Mouse (Mus musculus) limb, embryonic 10.5 days (tissue): Measurements from ENCODE around the gene Camkk1. TPM values are rescaled to one million over a fixed set of nuclear protein-coding genes. Genes with fewer than 3 reads are reported as not detected.
A peak's percentile ranks its signal among the peaks of the same experiment; 100 is the strongest.

Experiments
- DNase-seq: peaks from one replicate; pipeline ENCODE4 v3.0.0-alpha.2; 2017; ENCODE audit warnings: low spot score
- H3K27ac ChIP-seq: fragments of 300-500 bp; sonication (generic); 2 replicates; pipeline ENCODE4 v1.5.1; 2016; ENCODE audit warnings: mild to moderate bottlenecking
- H3K27me3 ChIP-seq: fragments of 300-500 bp; sonication (generic); 2 replicates; pipeline ENCODE4 v1.6.1; 2016; ENCODE audit warnings: low read depth, mild to moderate bottlenecking; ENCODE audit not compliant: poor library complexity, severe bottlenecking
- H3K36me3 ChIP-seq: fragments of 300-500 bp; sonication (generic); 2 replicates; pipeline ENCODE4 v1.6.1; 2016; ENCODE audit warnings: mild to moderate bottlenecking, moderate library complexity
- H3K4me1 ChIP-seq: fragments of 300-500 bp; sonication (generic); 2 replicates; pipeline ENCODE4 v1.6.1; 2016
- H3K4me3 ChIP-seq: fragments of 300-500 bp; sonication (generic); 2 replicates; pipeline ENCODE4 v1.5.1; 2016; ENCODE audit warnings: mild to moderate bottlenecking, moderate library complexity
- H3K9me3 ChIP-seq: fragments of 300-500 bp; sonication (generic); replicated peaks from 2 replicates; pipeline ENCODE4 v1.6.1; 2016; ENCODE audit warnings: mild to moderate bottlenecking
- WGBS: fragments of 180-500 bp; shearing (Covaris S2); methylation state at CpG from one replicate; pipeline ENCODE4 v1.1.7; 2016; 5-methylcytosine and 5-hydroxymethylcytosine counted together
- polyA plus RNA-seq: library from polyadenylated mRNA; unstranded; fragments of >200 nt; fragmentation: Nextera tagmentation; extraction: Ambion mirVana; gene quantifications from 2 replicates; pipeline ENCODE4 v1.2.1, GENCODE M21; 2016

The Camkk1 gene
- polyA plus RNA-seq, 1 experiment from 2014 or later = 6.3 TPM

DNA sequence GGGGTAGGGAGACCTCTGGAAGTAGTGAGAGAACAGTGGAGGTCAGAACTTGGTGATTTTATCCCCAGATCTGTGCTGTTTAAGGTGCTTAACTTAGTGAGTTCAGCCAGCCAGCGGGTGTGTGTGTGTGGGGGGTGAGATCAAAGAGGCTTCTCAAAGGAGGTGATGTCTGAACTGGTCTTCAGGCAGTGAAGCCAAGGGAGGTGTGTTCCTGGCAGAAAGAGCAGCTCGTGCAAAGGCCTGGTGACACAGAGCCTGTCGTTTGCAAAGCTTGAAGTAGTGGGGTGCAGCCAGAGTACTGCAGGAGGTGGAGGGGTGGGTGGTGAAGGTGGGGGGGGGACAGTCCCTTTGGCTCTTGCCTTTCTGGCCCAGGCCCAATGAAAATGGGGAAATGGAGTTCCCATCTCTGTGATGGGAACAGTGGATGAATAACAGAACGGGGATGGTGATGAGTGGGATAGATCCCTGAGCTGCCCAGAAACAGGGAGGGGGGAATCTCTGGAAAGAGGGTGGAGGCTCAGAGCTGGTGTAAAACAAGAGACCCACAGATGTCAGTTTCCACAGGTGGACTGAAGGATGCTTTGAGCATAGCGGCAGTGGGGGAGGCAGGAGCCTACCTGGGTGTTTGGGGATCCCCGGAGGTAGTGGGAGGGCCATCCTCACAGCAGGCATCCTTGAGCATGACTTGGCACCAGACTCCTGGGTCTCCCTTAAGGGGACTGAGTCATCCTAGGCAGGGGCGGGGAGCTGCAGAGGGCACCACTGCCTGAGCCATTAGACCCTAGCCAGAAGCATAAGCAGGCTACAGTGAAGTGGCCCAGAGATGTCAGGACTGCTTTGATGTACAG, 2.4 kb downstream of the Camkk1 start:
- H3K27me3 ChIP-seq = peaks cover 66% of the 10 kb centered on the region
- H3K4me1 ChIP-seq = peaks cover 30% of the 10 kb centered on the region
- no peaks in the 10 kb centered on the region for H3K36me3 ChIP-seq
- no peaks in the 10 kb centered on the region for H3K9me3 ChIP-seq
- 52% methylated on average over 7 of the region's 7 CpGs for WGBS
- DNase-seq = no peak
- no peak overlapping the region for H3K27ac ChIP-seq
- no peak overlapping the region for H3K4me3 ChIP-seq

DNA sequence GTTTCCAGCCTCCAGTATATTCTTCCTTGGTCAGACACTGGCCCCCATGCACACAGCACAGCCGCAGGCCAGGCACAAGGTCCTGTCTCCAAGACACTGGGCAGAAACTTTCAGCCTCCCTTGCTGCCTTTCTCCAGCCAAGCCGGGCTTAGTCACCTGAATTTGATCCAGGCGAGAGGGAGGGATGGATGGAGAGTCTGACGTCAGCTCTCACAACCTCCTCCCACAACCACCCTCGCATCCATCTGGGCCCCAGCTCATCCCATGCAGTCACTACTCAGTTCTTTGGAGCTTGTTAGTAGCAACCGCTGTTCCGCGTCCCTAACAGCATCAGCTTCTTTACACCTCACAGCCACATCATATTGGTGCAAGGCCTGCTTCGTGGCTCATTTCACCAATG, 4.3 kb downstream of the Camkk1 start:
- no peak for DNase-seq
- H3K4me1 ChIP-seq = peaks cover 38% of the 10 kb centered on the region
- H3K36me3 ChIP-seq = no peaks in the 10 kb centered on the region
- peaks cover 52% of the 10 kb centered on the region for H3K27me3 ChIP-seq
- 47% methylated on average over 9 of the region's 9 CpGs for WGBS
- no peaks in the 10 kb centered on the region for H3K9me3 ChIP-seq
- no peak overlapping the region for H3K27ac ChIP-seq
- H3K4me3 ChIP-seq = no peak overlapping the region

DNA sequence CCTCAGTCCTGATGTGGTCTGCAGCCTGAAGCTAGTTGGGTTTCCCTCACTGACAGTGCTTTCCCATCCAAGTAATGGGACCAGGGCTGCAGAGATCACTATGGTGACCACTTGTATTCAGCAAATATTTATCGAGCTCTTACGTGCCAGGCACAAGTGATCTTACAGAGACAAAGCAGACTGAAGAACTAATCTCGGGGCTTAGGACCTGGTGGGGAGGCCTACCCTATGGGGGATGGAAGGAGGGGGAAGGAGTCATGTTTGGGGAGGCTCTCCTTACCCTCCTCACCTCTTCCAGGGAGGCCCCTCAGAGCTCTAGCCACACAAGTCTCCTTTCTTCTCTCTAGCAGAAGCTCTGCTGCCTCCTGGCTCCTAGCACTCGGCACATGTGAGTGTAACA, 5.0 kb downstream of the Camkk1 start:
- 79% methylated on average over 4 of the region's 4 CpGs for WGBS
- H3K27ac ChIP-seq = no peak overlapping the region
- H3K4me1 ChIP-seq = peaks cover 37% of the 10 kb centered on the region
- H3K9me3 ChIP-seq = no peaks in the 10 kb centered on the region
- no peaks in the 10 kb centered on the region for H3K36me3 ChIP-seq
- H3K4me3 ChIP-seq = no peak overlapping the region
- DNase-seq = no peak
- peaks cover 45% of the 10 kb centered on the region for H3K27me3 ChIP-seq

DNA sequence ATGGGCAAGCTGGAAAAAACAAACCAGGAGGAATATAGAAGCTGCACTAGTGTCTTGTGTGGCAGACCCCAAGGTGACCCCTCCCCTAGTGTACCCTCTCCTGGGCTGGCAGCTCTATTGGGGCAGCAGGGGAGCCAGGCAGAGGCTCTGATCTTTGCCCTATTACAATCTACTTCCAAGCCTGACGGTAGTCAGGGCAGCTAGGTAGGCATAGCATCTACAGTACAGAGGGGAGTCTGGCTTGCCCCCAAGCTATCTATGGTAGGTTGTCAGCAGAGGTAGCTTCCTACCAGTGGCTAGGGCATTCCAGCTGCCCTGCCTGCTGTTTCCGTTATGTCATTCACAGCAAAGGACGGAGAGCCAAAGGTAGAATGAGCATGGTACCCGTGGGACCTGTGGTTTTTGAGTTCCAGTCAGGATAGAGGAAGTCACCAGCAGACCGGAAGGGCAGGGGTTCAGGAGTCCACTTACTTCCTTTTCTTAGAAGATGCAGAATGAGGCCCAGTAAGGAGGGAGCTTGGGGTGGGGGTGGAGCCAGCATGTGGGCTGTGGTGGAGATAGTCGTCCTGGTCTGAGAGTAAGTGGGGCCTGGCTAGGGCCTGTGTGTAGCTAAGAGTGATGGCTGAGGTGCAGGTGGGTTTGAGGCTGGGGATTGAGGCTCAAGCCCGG, 5.6 kb downstream of the Camkk1 start:
- no peak overlapping the region for H3K27ac ChIP-seq
- no peak for DNase-seq
- 69% methylated on average over 7 of the region's 7 CpGs for WGBS
- H3K9me3 ChIP-seq = no peaks in the 10 kb centered on the region
- no peaks in the 10 kb centered on the region for H3K36me3 ChIP-seq
- no peak overlapping the region for H3K4me3 ChIP-seq
- peaks cover 31% of the 10 kb centered on the region for H3K4me1 ChIP-seq
- H3K27me3 ChIP-seq = peaks cover 39% of the 10 kb centered on the region

DNA sequence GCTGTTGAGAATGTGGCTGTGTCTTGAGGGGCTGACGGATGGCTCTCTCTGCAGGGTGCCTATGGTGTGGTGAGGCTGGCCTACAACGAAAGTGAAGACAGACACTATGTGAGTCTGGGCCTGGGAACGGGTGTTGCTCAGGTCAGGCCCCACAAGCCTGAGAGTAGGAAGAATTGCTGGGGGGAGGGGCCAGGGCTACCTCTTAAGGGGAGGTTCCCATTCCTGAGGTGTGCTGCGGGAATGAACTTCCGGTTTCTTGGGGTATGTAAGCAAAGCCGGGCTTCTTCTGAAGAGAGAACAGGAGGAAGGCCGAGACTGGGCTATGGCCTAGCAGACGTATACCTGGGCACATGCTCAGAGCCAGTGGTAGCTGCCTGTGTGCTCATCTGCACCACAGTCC, 8.2 kb downstream of the Camkk1 start:
- H3K4me1 ChIP-seq = peaks cover 38% of the 10 kb centered on the region
- DNase-seq = no peak
- WGBS = 51% methylated on average over 8 of the region's 8 CpGs
- H3K36me3 ChIP-seq = no peaks in the 10 kb centered on the region
- H3K4me3 ChIP-seq = no peak overlapping the region
- H3K27ac ChIP-seq = 0 out of 2 replicates have a peak overlapping the region, but pooled peaks have one; percentile 5
- H3K27me3 ChIP-seq = peaks cover 13% of the 10 kb centered on the region
- no peaks in the 10 kb centered on the region for H3K9me3 ChIP-seq

DNA sequence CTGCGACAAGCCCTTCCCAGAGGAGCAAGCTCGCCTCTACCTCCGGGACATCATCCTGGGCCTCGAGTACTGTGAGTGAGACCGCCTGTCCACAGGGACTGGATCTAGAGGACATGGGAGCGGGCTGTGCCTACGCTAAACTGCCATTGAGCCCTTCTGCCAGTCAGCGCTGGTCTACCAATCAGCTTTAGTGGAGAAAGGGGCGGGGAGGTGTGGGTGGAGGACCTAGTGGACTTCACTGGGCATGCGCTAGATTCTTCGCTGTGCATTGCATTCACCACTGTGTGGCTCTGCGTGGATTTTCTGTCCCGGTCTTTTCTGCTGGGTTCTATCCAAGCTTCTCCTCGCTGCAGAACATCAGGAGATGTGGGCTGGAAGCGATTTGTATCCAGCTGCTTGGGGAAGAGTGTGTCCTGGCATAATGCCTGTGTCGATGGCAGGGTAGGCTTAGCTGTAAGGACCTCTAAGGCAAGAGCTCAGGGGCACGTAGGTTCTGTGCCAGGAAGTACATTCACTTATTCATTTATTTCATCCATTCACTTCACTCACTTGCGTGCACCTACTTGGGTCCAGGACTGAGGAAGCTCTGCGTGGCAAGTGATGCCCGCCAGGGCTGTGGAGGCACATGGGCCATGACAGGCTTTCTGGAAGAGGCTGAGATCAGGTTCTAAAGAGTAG, 12.2 kb downstream of the Camkk1 start:
- Histone ChIP-seq H3K4me3 (peak overlapping the region; percentile 47), H3K9me3 (no peaks in the 10 kb centered on the region), H3K27me3 (no peaks in the 10 kb centered on the region), H3K27ac (peak overlapping the region; percentile 73), H3K4me1 (peaks cover 19% of the 10 kb centered on the region), H3K36me3 (no peaks in the 10 kb centered on the region)
- WGBS = 29% methylated on average over 20 of the region's 20 CpGs
- peak; percentile 80 for DNase-seq

DNA sequence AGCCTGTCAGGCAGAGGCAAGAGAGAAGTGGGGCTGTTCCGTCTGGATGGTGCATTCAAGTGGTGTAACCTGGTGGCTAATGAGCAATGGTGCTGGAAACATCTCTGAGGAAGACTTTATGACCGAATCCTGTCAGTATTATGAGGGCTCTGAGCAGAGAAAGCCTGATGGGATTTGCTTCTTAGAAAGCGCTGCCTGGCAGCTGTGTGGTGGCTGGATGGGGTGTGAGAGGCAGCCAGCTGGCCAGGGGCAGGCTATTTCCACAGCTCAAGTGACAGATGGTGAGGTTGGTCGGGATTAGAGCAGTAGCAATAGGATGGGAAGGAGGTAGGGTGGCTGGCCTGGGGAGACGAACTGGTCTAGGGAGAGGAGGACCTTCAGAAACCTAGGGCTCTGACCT, 12.7 kb downstream of the Camkk1 start:
- no peaks in the 10 kb centered on the region for H3K27me3 ChIP-seq
- DNase-seq = no peak
- H3K36me3 ChIP-seq = no peaks in the 10 kb centered on the region
- peaks cover 19% of the 10 kb centered on the region for H3K4me1 ChIP-seq
- no peaks in the 10 kb centered on the region for H3K9me3 ChIP-seq
- H3K27ac ChIP-seq = peak overlapping the region; percentile 73; the same call in 1 of the 2 replicates
- WGBS = 54% methylated on average over 5 of the region's 5 CpGs
- peak overlapping the region; percentile 47; the same call in 1 of the 2 replicates for H3K4me3 ChIP-seq

DNA sequence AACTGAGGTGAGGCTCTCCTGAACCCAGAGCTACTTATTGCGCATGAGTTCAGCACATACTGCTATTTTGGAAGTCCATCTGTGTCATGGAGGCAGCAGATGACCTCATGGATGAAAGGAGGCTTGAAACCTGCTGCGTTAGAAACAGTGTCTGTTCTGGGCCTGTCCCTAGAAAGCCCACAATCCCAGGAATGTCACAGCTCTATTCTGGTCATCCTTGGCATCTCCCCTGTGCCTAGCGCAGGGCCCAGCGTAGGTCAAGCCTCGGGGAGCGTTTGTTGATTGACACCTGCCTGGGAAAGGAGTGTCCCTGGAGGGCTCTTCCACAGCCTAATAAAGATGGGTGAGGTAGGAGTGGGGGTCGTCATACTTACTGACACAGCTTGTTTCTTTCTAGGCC, 17.3 kb downstream of the Camkk1 start:
- Histone ChIP-seq H3K9me3 (no peaks in the 10 kb centered on the region), H3K27ac (no peak overlapping the region), H3K27me3 (no peaks in the 10 kb centered on the region), H3K4me1 (peaks cover 6% of the 10 kb centered on the region), H3K4me3 (no peak overlapping the region), H3K36me3 (no peaks in the 10 kb centered on the region)
- no peak for DNase-seq
- WGBS = 85% methylated on average over 7 of the region's 7 CpGs

DNA sequence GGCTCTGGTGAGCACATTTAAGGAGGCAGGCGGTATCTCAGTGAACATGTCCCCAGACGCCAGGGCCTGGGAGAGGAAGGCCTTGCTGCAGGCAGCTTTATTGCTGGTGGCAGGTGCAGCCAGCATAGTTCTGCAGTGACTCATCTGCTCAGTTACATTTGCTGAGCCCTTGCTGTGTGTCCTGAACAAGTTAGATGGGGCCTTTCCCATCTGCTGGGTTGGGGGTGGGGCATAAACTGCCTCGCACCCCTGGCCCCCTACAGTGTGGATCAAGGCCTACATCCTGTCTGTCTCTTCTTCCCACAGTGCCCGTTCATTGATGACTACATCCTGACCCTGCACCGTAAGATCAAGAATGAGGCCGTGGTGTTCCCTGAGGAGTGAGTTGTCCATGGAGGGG, 18.1 kb downstream of the Camkk1 start:
- H3K4me3 ChIP-seq = no peak overlapping the region
- H3K4me1 ChIP-seq = no peaks in the 10 kb centered on the region
- no peak for DNase-seq
- no peak overlapping the region for H3K27ac ChIP-seq
- no peaks in the 10 kb centered on the region for H3K27me3 ChIP-seq
- 65% methylated on average over 6 of the region's 6 CpGs for WGBS
- H3K9me3 ChIP-seq = no peaks in the 10 kb centered on the region
- H3K36me3 ChIP-seq = no peaks in the 10 kb centered on the region

DNA sequence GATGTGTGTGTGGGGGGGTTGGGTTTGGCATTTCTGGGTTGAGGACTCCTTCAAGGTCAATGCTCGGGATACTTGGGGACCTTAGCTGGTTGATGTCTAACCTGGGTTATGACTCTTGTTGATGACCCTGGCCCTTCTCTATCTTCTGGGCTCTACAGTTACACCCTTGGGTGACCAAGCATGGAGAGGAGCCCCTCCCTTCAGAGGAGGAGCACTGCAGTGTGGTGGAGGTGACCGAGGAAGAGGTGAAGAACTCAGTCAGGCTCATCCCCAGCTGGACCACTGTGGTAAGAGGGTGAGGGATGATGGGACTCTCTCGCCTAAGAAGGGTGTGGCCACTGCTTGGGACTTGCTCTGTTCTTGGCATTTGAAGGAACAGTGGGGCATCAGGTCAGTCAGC, 18.9 kb downstream of the Camkk1 start:
- Histone ChIP-seq H3K9me3 (no peaks in the 10 kb centered on the region), H3K27ac (no peak overlapping the region), H3K27me3 (no peaks in the 10 kb centered on the region), H3K36me3 (no peaks in the 10 kb centered on the region), H3K4me1 (no peaks in the 10 kb centered on the region), H3K4me3 (no peak overlapping the region)
- 85% methylated on average over 3 of the region's 3 CpGs for WGBS
- no peak for DNase-seq

DNA sequence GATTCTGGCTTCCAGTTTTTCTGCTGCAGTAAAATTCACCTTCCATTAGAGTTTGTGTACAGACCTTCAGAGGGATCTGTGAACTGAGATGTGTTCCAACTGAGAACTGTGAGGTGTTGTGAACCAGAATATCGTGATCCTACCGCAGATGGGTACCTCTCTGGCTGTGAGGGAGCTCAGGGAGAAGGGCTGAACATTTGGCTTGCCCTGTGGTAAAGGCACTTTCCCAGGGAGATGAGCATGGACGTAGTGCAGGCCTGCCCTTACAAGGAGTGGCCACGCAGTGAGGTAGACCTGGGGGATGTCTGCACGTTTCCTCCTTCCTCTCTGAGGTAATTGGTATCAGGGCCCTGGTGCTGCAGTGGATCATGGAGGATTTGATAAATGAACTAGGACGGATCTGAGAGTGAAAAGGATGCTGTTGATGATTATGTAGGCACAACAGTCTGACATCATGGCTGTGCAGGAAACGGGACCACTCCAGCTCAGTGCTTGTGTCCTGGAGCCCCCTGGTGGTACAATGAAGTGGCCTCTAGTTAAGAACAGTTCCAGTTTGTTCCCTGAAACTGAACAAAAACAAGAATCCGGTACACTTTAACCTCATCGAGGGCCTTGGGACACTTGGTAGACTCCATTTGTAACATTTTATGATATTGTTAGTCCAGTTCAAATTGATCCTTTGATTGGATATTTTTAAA, 20.4 kb downstream of the Camkk1 start:
- no peak overlapping the region for H3K4me3 ChIP-seq
- peaks cover 12% of the 10 kb centered on the region for H3K4me1 ChIP-seq
- no peaks in the 10 kb centered on the region for H3K27me3 ChIP-seq
- WGBS = 66% methylated on average over 9 of the region's 9 CpGs
- H3K9me3 ChIP-seq = no peaks in the 10 kb centered on the region
- no peak overlapping the region for H3K27ac ChIP-seq
- H3K36me3 ChIP-seq = no peaks in the 10 kb centered on the region
- DNase-seq = peak; percentile 66

DNA sequence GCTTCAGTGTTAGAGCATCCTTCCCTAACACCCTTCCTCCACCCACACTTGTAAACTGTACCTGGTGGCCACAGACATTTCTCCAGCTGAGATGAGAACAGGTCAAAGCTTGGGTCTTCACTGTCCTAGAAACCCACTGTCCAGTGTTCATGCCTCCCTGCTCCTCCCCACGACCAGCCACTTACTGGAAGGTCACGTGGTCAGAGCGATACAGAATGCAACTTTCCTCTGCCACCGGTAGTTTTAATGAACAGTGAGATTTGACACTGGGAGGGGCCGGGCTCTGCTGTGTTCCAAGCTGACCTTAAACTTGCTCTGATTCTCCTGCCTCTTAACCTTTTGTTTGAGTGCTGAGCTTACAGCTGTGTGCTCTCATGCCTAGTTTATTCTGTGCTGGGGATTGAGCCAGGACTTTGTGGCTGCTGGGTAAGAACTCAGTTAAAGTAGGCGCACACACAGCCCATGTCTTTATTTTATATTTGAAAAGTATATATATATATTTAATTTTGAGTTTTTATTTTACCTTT, 25.5 kb downstream of the Camkk1 start:
- Histone ChIP-seq H3K4me1 (peaks cover 26% of the 10 kb centered on the region), H3K4me3 (no peak overlapping the region), H3K27ac (no peak overlapping the region), H3K9me3 (no peaks in the 10 kb centered on the region), H3K36me3 (no peaks in the 10 kb centered on the region), H3K27me3 (no peaks in the 10 kb centered on the region)
- DNase-seq = no peak
- WGBS = 53% methylated on average over 6 of the region's 6 CpGs
